Mouse (Mus musculus): ENCODE measurements around the gene Tor4a.

Gene Tor4a

GRCm38 (mm10) chr2:25224766-25225752 is 28.4 kb upstream of the Tor4a start:
- peak; percentile 100 for DNase-seq (ENCODE audit: low spot score in 2 of 2)

- DNase-seq (ENCODE audit: low spot score in 2 of 2) = no peak
These were observed 27.7 kb upstream of the Tor4a start, which contains the start of gene Tubb4b for GRCm38 (mm10) chr2:25224492-25224765. Tubb4b (minus strand) TSS chr2:25224702.

- DNase-seq (ENCODE audit: low spot score in 2 of 2) = peak; percentile 84 to 86
These were observed 27.2 kb upstream of the Tor4a start for GRCm38 (mm10) chr2:25223681-25224491.

GRCm38 (mm10) chr2:25221331-25221772 is 24.7 kb upstream of the Tor4a start:
- no peak for DNase-seq (ENCODE audit: low spot score in 2 of 2)

GRCm38 (mm10) chr2:25218445-25218844 is 21.8 kb upstream of the Tor4a start, which contains the start of gene Fam166a:
Fam166a (plus strand) TSS chr2:25218745.
- DNase-seq (ENCODE audit: low spot score in 2 of 2) = no peak

GRCm38 (mm10) chr2:25217666-25218065 is 21.0 kb upstream of the Tor4a start:
- no peak for DNase-seq (ENCODE audit: low spot score in 2 of 2)

- no peak for DNase-seq (ENCODE audit: low spot score in 2 of 2)
These were observed 17.8 kb upstream of the Tor4a start, which contains the start of gene Stpg3 for GRCm38 (mm10) chr2:25214444-25214843. Stpg3 (minus strand) TSS chr2:25214637.

GRCm38 (mm10) chr2:25213266-25213865 is 16.7 kb upstream of the Tor4a start:
- no peak for DNase-seq (ENCODE audit: low spot score in 2 of 2)

GRCm38 (mm10) chr2:25211121-25211670 is 14.5 kb upstream of the Tor4a start, which contains the start of gene Nelfb:
Nelfb (minus strand) TSS chr2:25211489.
- peak; percentile 91 to 92 for DNase-seq (ENCODE audit: low spot score in 2 of 2)

- DNase-seq (ENCODE audit: low spot score in 2 of 2) = peak in 1 of 2 experiments; percentile 14
These were observed 14.0 kb upstream of the Tor4a start for GRCm38 (mm10) chr2:25210686-25211085.

- DNase-seq (ENCODE audit: low spot score in 2 of 2) = no peak
These were observed 10.9 kb upstream of the Tor4a start for GRCm38 (mm10) chr2:25207593-25207992.

- DNase-seq (ENCODE audit: low spot score in 2 of 2) = no peak
These were observed 7.0 kb upstream of the Tor4a start for GRCm38 (mm10) chr2:25203631-25204214.

GRCm38 (mm10) chr2:25200631-25201030 is 3.9 kb upstream of the Tor4a start:
- no peak for DNase-seq (ENCODE audit: low spot score in 2 of 2)

GRCm38 (mm10) chr2:25197946-25198345 is 1.3 kb upstream of the Tor4a start:
- no peak for DNase-seq (ENCODE audit: low spot score in 2 of 2)

GRCm38 (mm10) chr2:25197191-25197590 is 505 bp upstream of the Tor4a start:
- DNase-seq (ENCODE audit: low spot score in 2 of 2) = no peak

GRCm38 (mm10) chr2:25195211-25196156 is 1.2 kb downstream of the Tor4a start:
- peak; percentile 79 to 87 for DNase-seq (ENCODE audit: low spot score in 2 of 2)

- DNase-seq (ENCODE audit: low spot score in 2 of 2) = no peak
These were observed 2.1 kb downstream of the Tor4a start for GRCm38 (mm10) chr2:25194486-25195171.

- DNase-seq (ENCODE audit: low spot score in 2 of 2) = no peak
These were observed 2.7 kb downstream of the Tor4a start for GRCm38 (mm10) chr2:25194006-25194405.

- DNase-seq (ENCODE audit: low spot score in 2 of 2) = peak; percentile 85 to 86
These were observed 3.3 kb downstream of the Tor4a start for GRCm38 (mm10) chr2:25193330-25193770.
